Mouse (Mus musculus) kidney, postnatal 14 days (tissue): ENCODE results near the gene Olfr1370.
A peak's percentile ranks its signal among the peaks of the same experiment; 100 is the strongest.
"Not testable (repeated sequence)": the region's sequence is repeated elsewhere in the genome, so short reads cannot be mapped to it uniquely, and the experiment has no call there.

Experiments used
- DNase-seq: peaks from one replicate; pipeline ENCODE4 v3.0.0; 2022; ENCODE audit warnings: mixed read lengths

The Olfr1370 gene

DNA sequence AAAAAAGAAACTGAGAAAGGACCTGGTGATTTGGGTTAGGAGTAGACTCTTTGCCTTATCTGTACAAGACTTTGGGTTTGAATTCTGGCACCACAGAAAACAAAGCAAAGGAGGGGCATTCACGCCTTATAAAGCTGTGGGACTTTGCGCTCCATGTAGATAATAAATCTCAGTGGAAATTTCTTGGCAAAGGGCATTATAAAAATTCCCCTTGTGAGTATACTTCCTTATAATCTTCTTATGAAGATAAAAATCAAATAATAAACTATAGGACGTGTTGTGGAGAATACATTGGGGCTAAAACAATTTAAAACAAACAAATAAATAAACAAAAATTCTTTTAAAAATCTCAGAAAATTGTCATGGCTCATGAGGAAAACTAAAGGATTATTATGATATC is at the start of gene Olfr1370:
Gene Olfr1370, minus strand, starts transcription at position 101 of the 400 bp plus-strand sequence.
- no peak for DNase-seq

DNA sequence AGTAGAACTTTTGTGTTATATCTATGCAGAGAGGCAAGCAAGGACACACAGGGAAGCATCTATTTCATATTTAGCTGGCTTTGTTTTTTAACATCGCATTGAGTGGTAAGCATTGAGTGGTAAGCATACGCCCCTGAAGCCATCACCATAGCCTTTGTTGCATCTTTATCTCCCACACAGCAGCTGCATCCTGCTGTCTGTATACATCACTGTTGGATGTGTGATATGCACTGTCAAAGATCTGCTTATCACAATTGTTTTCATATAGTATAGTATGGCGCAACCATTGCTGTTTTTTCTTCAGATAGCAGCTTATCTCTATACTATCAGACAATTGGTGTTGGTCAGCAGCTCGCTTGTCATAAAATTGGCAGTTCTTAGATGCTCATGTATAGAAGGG is 39.4 kb upstream of the Olfr1370 start:
- DNase-seq, result no peak

DNA sequence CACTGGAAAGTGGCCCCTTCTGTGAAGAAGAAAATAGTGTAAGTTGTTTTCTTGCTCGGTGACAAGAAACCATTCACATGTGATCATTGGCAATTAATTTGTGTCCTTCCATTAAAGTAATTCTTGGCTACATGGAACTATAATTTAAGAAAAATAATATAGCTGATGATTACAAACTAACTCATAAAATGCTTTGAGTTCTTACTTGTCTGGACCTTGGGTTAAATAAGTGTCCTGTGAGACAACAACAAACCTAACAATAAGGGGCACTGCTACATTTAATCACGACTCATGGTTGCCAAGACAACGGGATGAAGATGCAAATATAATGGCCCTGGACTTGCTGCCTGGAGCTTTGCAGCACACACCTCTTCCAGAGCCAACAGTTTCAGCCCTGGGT is 36.4 kb upstream of the Olfr1370 start, which contains the start of gene Olfr1369-ps1:
Gene Olfr1369-ps1, plus strand, starts transcription at position 301 of the 400 bp plus-strand sequence.
- DNase-seq, result not testable (repeated sequence)

DNA sequence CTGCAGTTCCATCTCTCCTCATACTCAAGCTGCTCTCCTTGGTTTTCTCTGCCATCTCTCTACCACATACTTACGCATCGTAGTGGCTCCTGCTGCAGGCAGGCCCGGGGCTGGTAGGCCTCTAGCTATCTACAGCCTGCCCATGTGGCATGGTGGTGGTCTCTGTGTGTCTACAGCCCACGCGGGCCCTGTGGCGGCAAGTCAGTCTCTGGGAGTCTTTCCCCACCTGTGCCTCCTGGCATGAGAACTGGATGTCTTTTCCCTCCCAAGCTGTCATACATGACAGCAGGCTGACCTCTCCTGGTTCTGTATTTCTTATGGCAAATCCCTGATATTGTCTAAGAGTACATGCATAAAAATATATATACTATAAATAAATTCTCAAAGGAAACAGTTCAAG is 35.7 kb upstream of the Olfr1370 start:
- DNase-seq, result no peak

DNA sequence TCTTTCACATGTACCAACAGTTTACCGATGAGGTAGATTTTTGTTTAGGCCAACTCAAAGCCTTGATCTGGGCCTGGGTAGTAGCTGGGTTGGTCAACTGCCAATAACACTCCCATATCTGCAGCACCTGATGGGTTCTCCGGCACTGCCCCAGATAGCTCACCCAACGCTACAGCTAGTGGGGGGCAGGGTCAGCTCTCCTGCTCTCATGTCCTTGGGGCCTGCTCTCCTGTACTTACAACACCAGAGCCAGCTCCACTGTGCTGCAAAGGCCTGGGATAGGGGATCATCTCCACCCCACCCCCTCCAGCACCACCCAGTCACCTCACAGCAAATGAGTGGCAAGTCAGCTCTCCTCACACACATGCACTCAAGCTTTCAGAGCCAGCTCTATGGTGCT is 35.0 kb upstream of the Olfr1370 start:
- DNase-seq, result no peak

DNA sequence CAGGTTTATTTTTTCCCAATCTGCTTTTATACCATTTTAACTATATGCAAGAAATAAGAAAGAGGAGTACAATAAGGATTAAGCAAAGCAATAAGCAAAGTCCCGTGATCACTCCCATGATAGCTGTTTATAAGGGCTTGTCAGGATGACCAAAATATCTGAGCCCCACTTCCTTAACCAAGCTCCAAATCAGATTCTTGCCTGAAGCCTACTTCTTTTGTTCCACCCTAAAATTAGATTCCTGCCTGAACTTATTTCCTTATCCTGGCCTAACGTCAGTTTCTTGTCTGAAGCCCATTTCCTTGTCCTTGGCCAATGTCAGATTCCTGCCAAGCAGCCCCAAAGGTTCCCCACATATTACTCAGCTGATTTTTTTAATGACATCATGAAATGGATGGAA is 7.9 kb upstream of the Olfr1370 start:
- DNase-seq, result peak; percentile 26

DNA sequence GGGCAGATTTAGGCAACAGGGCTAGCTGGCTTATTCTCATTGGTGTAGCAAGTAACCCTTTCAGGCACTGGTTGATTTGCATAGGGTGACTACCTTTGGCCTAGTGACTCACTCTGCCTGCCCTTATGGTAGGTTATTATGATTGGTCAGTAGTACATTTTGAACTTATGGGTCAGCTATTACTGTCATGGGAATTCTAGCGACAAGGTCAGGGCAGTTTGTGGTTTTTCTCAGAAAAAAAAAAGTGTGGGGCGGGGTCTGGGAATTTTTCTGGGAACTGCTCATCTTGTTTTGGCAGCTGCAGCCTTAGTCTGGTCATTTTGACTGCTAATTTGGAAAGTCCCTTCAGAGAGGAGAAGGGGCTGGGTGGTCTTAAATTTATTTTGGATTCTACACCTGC is 8.7 kb downstream of the Olfr1370 start:
- no peak for DNase-seq

DNA sequence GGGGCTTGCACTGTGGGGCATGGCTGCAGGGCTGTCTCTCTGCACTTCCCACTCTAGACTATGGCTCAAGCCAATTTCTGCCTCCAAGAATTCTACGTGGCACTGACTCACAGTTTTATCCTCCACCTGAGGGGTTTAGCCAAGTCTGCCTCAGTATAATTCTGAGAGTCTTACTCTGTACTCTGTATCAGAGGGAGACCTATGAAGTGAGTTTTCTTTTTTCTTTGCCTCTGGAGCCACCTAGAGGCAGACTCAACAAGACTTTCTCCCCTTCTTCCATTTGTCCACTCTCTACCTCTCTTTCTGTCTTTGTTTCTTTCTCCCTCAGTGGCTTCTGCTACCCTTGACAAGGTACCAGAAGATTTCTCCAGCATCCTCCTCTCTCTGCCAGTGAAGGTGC is 24.6 kb downstream of the Olfr1370 start:
- no peak for DNase-seq

DNA sequence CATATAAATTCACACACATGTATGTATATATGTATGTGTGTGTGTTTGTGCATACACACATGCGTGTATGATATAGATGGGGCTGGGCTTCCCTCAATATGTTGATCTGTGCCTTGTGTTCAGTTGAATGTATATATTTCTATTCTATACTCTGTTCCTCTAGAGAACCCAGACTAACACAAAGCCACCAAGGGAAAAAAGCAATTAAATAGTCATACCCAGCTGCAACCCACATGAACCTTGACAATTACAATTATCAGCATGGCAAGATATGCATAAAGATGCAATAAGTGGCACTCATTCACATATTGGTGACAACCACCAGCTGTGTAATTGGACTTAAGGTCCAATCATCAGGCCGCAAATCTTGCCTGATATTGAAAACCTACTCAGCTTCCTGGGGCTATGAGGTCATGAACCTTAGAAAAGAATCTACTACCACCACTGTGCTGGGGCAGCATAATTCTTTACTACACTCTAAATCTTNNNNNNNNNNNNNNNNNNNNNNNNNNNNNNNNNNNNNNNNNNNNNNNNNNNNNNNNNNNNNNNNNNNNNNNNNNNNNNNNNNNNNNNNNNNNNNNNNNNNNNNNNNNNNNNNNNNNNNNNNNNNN is 34.1 kb downstream of the Olfr1370 start:
- DNase-seq, result no peak

DNA sequence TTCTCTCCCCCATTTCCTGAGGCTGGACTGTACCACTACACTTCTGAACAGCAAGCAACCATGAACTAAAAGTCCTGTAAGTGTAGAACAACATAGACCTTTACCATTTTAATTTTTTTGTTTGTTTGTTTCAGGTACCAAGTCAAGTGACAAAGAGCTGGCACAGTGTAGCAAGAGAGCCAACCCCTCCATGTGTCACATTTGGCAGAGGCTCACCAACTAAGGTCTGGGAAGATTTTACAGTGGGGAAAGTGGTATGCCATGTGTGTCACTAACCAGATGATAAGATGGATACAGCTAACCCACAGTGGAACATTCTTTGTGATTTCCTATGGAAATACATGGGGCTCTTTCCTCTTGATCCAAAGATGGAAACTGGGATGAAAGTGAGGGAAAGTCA is 38.8 kb downstream of the Olfr1370 start:
- no peak for DNase-seq

DNA sequence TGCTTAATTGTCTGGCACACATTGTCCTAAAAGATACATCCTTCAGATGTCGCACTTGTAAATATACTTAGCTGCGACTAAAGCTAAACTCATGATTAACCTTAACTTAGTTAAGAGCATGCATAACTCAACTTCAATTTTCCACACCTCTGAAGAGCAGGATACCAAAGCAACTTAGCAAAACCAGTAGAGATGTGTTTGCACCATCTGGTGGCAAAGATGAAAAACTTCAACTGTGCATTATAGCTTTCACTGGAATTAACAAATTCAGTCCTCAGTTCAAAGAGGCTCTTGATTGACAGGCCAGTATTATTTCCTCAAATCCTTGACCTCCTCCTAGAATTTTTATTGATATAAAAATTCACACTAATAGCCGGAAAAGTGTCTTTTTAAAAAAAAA is 39.7 kb downstream of the Olfr1370 start:
- no peak for DNase-seq

DNA sequence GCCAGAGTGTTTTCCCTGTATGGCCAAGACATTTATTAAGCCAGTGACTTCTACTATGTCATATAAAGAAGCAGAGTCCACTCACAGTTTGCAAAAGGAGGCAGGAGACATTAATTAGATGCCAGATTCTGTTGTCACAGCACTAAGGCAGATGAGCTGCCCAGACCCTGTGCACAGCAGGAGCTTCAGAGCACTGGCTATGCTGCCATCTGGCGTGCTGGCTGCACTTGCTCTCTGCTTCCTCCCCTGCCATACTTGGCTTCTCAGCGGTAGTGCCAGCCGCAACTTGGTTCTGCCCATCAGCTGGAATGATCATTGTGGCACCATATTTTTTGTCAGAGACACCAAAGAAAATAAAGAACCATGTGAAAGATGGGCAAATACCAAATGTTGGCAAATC is 41.6 kb downstream of the Olfr1370 start:
- DNase-seq, result peak; percentile 6

DNA sequence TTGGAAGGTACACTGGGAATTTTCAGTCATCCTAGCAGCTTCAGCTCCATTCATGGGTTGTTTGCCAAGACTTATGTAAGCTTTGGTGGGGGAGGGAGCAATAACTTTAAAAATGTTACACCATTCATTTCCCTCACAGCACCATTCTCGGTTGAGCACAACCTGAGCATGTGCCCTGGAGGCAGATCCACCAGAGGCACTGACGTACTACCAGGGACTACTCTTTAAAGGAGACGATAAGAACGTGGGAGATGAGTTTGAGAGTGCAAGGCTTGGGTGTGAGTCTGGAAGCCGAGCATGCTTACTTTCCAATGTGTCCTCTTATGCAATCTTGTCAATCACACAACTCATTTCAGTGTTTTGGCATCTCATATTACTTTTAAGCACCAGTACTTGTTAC is 49.9 kb downstream of the Olfr1370 start:
- no peak for DNase-seq
